7 mouse cellular contexts compared by ENCODE assay signal in the genomic region with DNA sequence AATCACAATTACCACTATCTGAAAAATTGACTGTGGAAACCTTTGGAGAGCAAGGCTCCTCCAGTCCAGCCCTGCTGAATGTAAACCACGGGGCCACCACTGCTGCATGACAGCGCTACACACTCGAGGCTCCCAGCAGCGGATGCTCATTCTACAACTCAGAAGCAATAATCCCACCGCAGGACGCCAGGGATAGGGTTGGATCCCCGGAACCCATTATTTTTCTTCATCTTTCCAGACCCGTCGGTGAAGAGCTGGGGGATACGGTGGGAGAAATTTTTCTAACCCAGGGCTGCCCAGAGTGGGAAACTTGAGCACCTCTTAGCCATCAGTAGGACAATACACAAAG. TPM values are rescaled to one million over a fixed set of nuclear protein-coding genes. Genes with fewer than 3 reads are reported as not detected.
DNase-seq lines count a peak whose midpoint lies in the region; ATAC-seq lines count a peak whose summit lies in the region.

No protein-coding gene starts in this region.

- H3K9me3 ChIP-seq in hindbrain, embryonic 10.5 days: no peaks in the 10 kb centered on the region
- H3K9me3 ChIP-seq in limb, embryonic 10.5 days (replicated peaks): no peaks in the 10 kb centered on the region
- no peaks in the 10 kb centered on the region for H3K9me3 ChIP-seq in midbrain, embryonic 15.5 days

- WGBS in hindbrain, embryonic 10.5 days: under 1% methylated on average over 10 of the region's 10 CpGs
- WGBS in limb, embryonic 10.5 days: 1% methylated on average over 10 of the region's 10 CpGs
- WGBS in midbrain, embryonic 15.5 days: 0% methylated on average over 10 of the region's 10 CpGs

- peaks cover 47% of the 10 kb centered on the region for H3K4me1 ChIP-seq in hindbrain, embryonic 10.5 days (replicated peaks)
- peaks cover 21% of the 10 kb centered on the region for H3K4me1 ChIP-seq in limb, embryonic 10.5 days
- peaks cover 44% of the 10 kb centered on the region for H3K4me1 ChIP-seq in midbrain, embryonic 15.5 days

- peak overlapping the region; percentile 96 for H3K27ac ChIP-seq in hindbrain, embryonic 10.5 days
- peak overlapping the region; percentile 96 for H3K27ac ChIP-seq in limb, embryonic 10.5 days
- peak overlapping the region; percentile 95 for H3K27ac ChIP-seq in midbrain, embryonic 15.5 days

- no peaks in the 10 kb centered on the region; the same call in 1 of the 2 replicates for H3K36me3 ChIP-seq in hindbrain, embryonic 10.5 days
- no peaks in the 10 kb centered on the region for H3K36me3 ChIP-seq in limb, embryonic 10.5 days
- H3K36me3 ChIP-seq in midbrain, embryonic 15.5 days (replicated peaks): no peaks in the 10 kb centered on the region

- peak; percentile 74 for DNase-seq in retina, embryonic 14.5 days (ENCODE audit: low spot score)
- DNase-seq in retina, postnatal 1 day: no peak
- DNase-seq in embryo, embryonic 11.5 days (ENCODE audit: low read depth, low spot score): peak; percentile 29
- DNase-seq in hindbrain, embryonic 10.5 days (ENCODE audit: low spot score): no peak
- no peak for DNase-seq in limb, embryonic 10.5 days (ENCODE audit: low spot score)

- H3K4me2 ChIP-seq in midbrain, embryonic 15.5 days: peak overlapping the region; percentile 65

- peak; percentile 48 for ATAC-seq in midbrain, embryonic 15.5 days (replicated peaks)
- ATAC-seq in activated CD4-positive, CD25-positive, alpha-beta regulatory T cell, adult 4 months: no peak

- H3K27me3 ChIP-seq in hindbrain, embryonic 10.5 days (ENCODE audit: insufficient read depth, poor library complexity, severe bottlenecking): peaks cover 15% of the 10 kb centered on the region
- H3K27me3 ChIP-seq in limb, embryonic 10.5 days (ENCODE audit: low read depth, poor library complexity, severe bottlenecking): peaks cover 17% of the 10 kb centered on the region; the same call in 1 of the 2 replicates
- peaks cover 5% of the 10 kb centered on the region; the same call in 1 of the 2 replicates for H3K27me3 ChIP-seq in midbrain, embryonic 15.5 days (replicated peaks)

- peak overlapping the region; percentile 90 for H3K4me3 ChIP-seq in hindbrain, embryonic 10.5 days
- H3K4me3 ChIP-seq in limb, embryonic 10.5 days: peak overlapping the region; percentile 82
- H3K4me3 ChIP-seq in midbrain, embryonic 15.5 days: peak overlapping the region; percentile 95

- H3K9ac ChIP-seq in midbrain, embryonic 15.5 days: peak overlapping the region; percentile 90

RNA-seq across cellular contexts. Expression of gene Mb21d2, which starts 1.0 kb away (rescaled TPM):
- polyA plus RNA-seq in hindbrain, embryonic 10.5 days (2016; fragmentation: Nextera tagmentation; extraction: Ambion mirVana): 5.8 and 6.3 TPM in 2 replicates
- 5.8 and 6.4 TPM in 2 replicates for polyA plus RNA-seq in limb, embryonic 10.5 days (2016; fragmentation: Nextera tagmentation; extraction: Ambion mirVana)
- polyA plus RNA-seq in midbrain, embryonic 15.5 days (2015; fragmentation: Nextera tagmentation; extraction: Ambion mirVana): 16.9 and 17.6 TPM in 2 replicates
- not detected for polyA plus RNA-seq in activated CD4-positive, CD25-positive, alpha-beta regulatory T cell, adult 4 months (2017; shearing (Covaris generic))

Comparison
In these comparisons a context has a peak if more than half of its experiments do, and no peak if none do; other contexts are left out.
1. DNase-seq: peak in retina, embryonic 14.5 days (single experiment) and embryo, embryonic 11.5 days (single experiment); none in retina, postnatal 1 day (single experiment), hindbrain, embryonic 10.5 days (single experiment) and limb, embryonic 10.5 days (single experiment).
2. Peak in every context shown above with its lines, with median percentiles within 50 percentile points of each other: H3K27ac ChIP-seq and H3K4me3 ChIP-seq.